Mouse (Mus musculus) MEL (cell line): ENCODE results near the gene Smc5. TPM values are rescaled to one million over a fixed set of nuclear protein-coding genes. Genes with fewer than 3 reads are reported as not detected.

ENCODE experiments used
- DNase-seq: peaks from one replicate; pipeline ENCODE4 v3.0.0; 2011; ENCODE audit warnings: low read depth, low spot score
- H3K27ac ChIP-seq: 2 replicates; pipeline ENCODE4 v1.5.1; 2012; ENCODE audit warnings: low read depth, mild to moderate bottlenecking, control low read depth, low read length, moderate library complexity; ENCODE audit not compliant: control insufficient read depth
- H3K27me3 ChIP-seq, 2 experiments: fragments of 150-350 bp in 1 of 2; sonication (generic) in 1 of 2; 2 replicates each; pipeline ENCODE4 v1.6.1; 2012; ENCODE audit warnings: low read length in 2 of 2, mild to moderate bottlenecking in 2 of 2, improper control_type of control experiment in 1 of 2, moderate library complexity in 1 of 2; ENCODE audit not compliant: insufficient read depth in 2 of 2, control insufficient read depth in 1 of 2
- H3K36me3 ChIP-seq, 2 experiments: 2 replicates each; pipeline ENCODE4 v1.6.1; 2012 to 2014; ENCODE audit warnings: low read length in 2 of 2, improper control_type of control experiment in 1 of 2, inconsistent platforms in 1 of 2, mild to moderate bottlenecking in 1 of 2; ENCODE audit not compliant: insufficient read depth in 2 of 2, control insufficient read depth in 1 of 2
- H3K4me1 ChIP-seq, 2 experiments: fragments of 150-350 bp in 1 of 2; sonication (generic) in 1 of 2; 2 replicates each; pipeline ENCODE4 v1.6.1; 2012; ENCODE audit warnings: low read length in 2 of 2, improper control_type of control experiment in 1 of 2, mild to moderate bottlenecking in 1 of 2; ENCODE audit not compliant: insufficient read depth in 2 of 2, control insufficient read depth in 1 of 2
- H3K4me3 ChIP-seq, 2 experiments: fragments of 150-350 bp in 1 of 2; sonication (generic) in 1 of 2; 2 replicates each; pipeline ENCODE4 v1.5.1; 2012; ENCODE audit warnings: low read depth in 2 of 2, low read length in 2 of 2, mild to moderate bottlenecking in 2 of 2, moderate library complexity in 2 of 2, control low read depth in 1 of 2, improper control_type of control experiment in 1 of 2; ENCODE audit not compliant: control insufficient read depth in 1 of 2, insufficient read depth in 1 of 2
- H3K79me2 ChIP-seq: 2 replicates; pipeline ENCODE4 v1.6.1; 2012; ENCODE audit warnings: mild to moderate bottlenecking, low read length, moderate library complexity; ENCODE audit not compliant: control insufficient read depth, poor library complexity, insufficient read depth
- H3K9ac ChIP-seq: 2 replicates; pipeline ENCODE4 v1.6.1; 2012; ENCODE audit warnings: low read depth, mild to moderate bottlenecking, control low read depth, low read length, moderate library complexity; ENCODE audit not compliant: control insufficient read depth, poor library complexity, severe bottlenecking
- H3K9me3 ChIP-seq: fragments of 150-350 bp; sonication (generic); replicated peaks from 2 replicates; pipeline ENCODE4 v1.6.1; 2012; ENCODE audit warnings: mild to moderate bottlenecking, low read length, improper control_type of control experiment, moderate library complexity; ENCODE audit not compliant: insufficient read depth
- CHD2 ChIP-seq: IDR thresholded peaks from 2 replicates; pipeline ENCODE4 v1.6.1; 2011; ENCODE audit warnings: low read length, improper control_type of control experiment
- ELF1 ChIP-seq: IDR thresholded peaks from 2 replicates; pipeline ENCODE4 v1.6.1; 2014; ENCODE audit warnings: low read depth, mild to moderate bottlenecking, inconsistent platforms, low read length, improper control_type of control experiment, moderate library complexity
- EP300 ChIP-seq, 2 experiments: IDR thresholded peaks; 2 replicates each; pipeline ENCODE4 v1.6.1; 2011; ENCODE audit warnings: improper control_type of control experiment in 2 of 2, low read length in 2 of 2, low read depth in 1 of 2, mild to moderate bottlenecking in 1 of 2
- ETS1 ChIP-seq: IDR thresholded peaks from 2 replicates; pipeline ENCODE4 v1.6.1; 2012; ENCODE audit warnings: low read depth, mild to moderate bottlenecking, inconsistent platforms, low read length, improper control_type of control experiment, moderate library complexity
- HCFC1 ChIP-seq: IDR thresholded peaks from 2 replicates; pipeline ENCODE4 v1.6.1; 2012; ENCODE audit warnings: low read depth, mild to moderate bottlenecking, inconsistent platforms, low read length, improper control_type of control experiment, moderate library complexity
- JUND ChIP-seq: IDR thresholded peaks from 2 replicates; pipeline ENCODE4 v1.6.1; 2011; ENCODE audit warnings: low read depth, mild to moderate bottlenecking, improper control_type of control experiment, low read length
- KAT2A ChIP-seq: conservative IDR thresholded peaks from 2 replicates; pipeline ENCODE4 v1.6.1; 2012; ENCODE audit warnings: low read depth, low read length, improper control_type of control experiment, inconsistent platforms
- MAFK ChIP-seq: IDR thresholded peaks from 2 replicates; pipeline ENCODE4 v1.6.1; 2011; ENCODE audit warnings: low read depth, mild to moderate bottlenecking, low read length, improper control_type of control experiment, borderline replicate concordance
- MAX ChIP-seq: IDR thresholded peaks from 2 replicates; pipeline ENCODE4 v1.6.1; 2011; ENCODE audit warnings: low read length, improper control_type of control experiment
- MAZ ChIP-seq: IDR thresholded peaks from 2 replicates; pipeline ENCODE4 v1.6.1; 2012; ENCODE audit warnings: low read depth, mild to moderate bottlenecking, inconsistent platforms, low read length, improper control_type of control experiment
- MYB ChIP-seq: IDR thresholded peaks from 2 replicates; pipeline ENCODE4 v1.6.1; 2011; ENCODE audit warnings: mild to moderate bottlenecking, low read depth, low read length, improper control_type of control experiment
- NELFE ChIP-seq: IDR thresholded peaks from 2 replicates; pipeline ENCODE4 v1.6.1; 2011; ENCODE audit warnings: low read depth, low read length, improper control_type of control experiment
- NRF1 ChIP-seq: IDR thresholded peaks from 2 replicates; pipeline ENCODE4 v1.6.1; 2014; ENCODE audit warnings: low read depth, mild to moderate bottlenecking, inconsistent platforms, low read length, improper control_type of control experiment, moderate library complexity; ENCODE audit not compliant: poor library complexity, insufficient read depth, severe bottlenecking
- POLR2AphosphoS2 ChIP-seq: IDR thresholded peaks from 2 replicates; pipeline ENCODE4 v1.6.1; 2011; ENCODE audit warnings: low read length, improper control_type of control experiment
- POLR2AphosphoS5 ChIP-seq: IDR thresholded peaks from 2 replicates; pipeline ENCODE4 v1.6.1; 2012; ENCODE audit warnings: low read depth, borderline replicate concordance, mild to moderate bottlenecking, inconsistent platforms, low read length, moderate library complexity, mixed read lengths
- RAD21 ChIP-seq: IDR thresholded peaks from 2 replicates; pipeline ENCODE4 v1.6.1; 2011; ENCODE audit warnings: mild to moderate bottlenecking, low read depth, low read length, improper control_type of control experiment
- SMC3 ChIP-seq: IDR thresholded peaks from 2 replicates; pipeline ENCODE4 v1.6.1; 2011; ENCODE audit warnings: low read depth, low read length, improper control_type of control experiment
- TAL1 ChIP-seq: IDR thresholded peaks from 2 replicates; pipeline ENCODE4 v1.6.1; 2012; ENCODE audit warnings: mild to moderate bottlenecking, inconsistent platforms, low read length, moderate library complexity, mixed read lengths
- TCF12 ChIP-seq: IDR thresholded peaks from 2 replicates; pipeline ENCODE4 v1.6.1; 2014; ENCODE audit warnings: low read depth, mild to moderate bottlenecking, inconsistent platforms, low read length, improper control_type of control experiment, moderate library complexity
- USF2 ChIP-seq, 2 experiments: IDR thresholded peaks; 2 replicates each; pipeline ENCODE4 v1.6.1; 2011 to 2012; ENCODE audit warnings: improper control_type of control experiment in 2 of 2, low read length in 2 of 2, borderline replicate concordance in 1 of 2, inconsistent platforms in 1 of 2, low read depth in 1 of 2, mild to moderate bottlenecking in 1 of 2; ENCODE audit not compliant: insufficient read depth in 1 of 2
- ZKSCAN1 ChIP-seq: IDR thresholded peaks from 2 replicates; pipeline ENCODE4 v1.6.1; 2012; ENCODE audit warnings: low read depth, mild to moderate bottlenecking, inconsistent platforms, low read length, improper control_type of control experiment, moderate library complexity
- ZMIZ1 ChIP-seq: IDR thresholded peaks from 2 replicates; pipeline ENCODE4 v1.6.1; 2012; ENCODE audit warnings: low read depth, mild to moderate bottlenecking, inconsistent platforms, low read length, improper control_type of control experiment, moderate library complexity
- polyA plus RNA-seq, 2 experiments: library from polyadenylated mRNA; stranded (reverse) in 1 of 2; unstranded in 1 of 2; fragments of >175 nt in 1 of 2; fragments of >200 nt in 1 of 2; gene quantifications; 2 replicates each; pipeline versions ENCODE4 v1.2.1 to v1.2.4; 2012; ENCODE audit warnings: low replicate concordance in 2 of 2, low read depth in 1 of 2; ENCODE audit not compliant: insufficient read length in 2 of 2, insufficient read depth in 1 of 2, missing spikeins in 1 of 2
- total RNA-seq: library from RNA; depleted of rRNA; stranded (reverse); fragments of 300-350 nt; gene quantifications from 2 replicates; pipeline ENCODE4 v1.2.3, GENCODE M21; 2012

Smc5 gene
- total and polyA plus RNA-seq, 3 experiments = 29.9 to 77.3 (median 36.8) TPM

- no peaks in the 10 kb centered on the region for H3K4me1 ChIP-seq
- H3K27me3 ChIP-seq = no peaks in the 10 kb centered on the region
- no peaks in the 10 kb centered on the region for H3K9me3 ChIP-seq
- H3K36me3 ChIP-seq = no peaks in the 10 kb centered on the region
- no peak overlapping the region for H3K27ac ChIP-seq
- no peak overlapping the region for H3K9ac ChIP-seq
- no peak overlapping the region for H3K4me3 ChIP-seq
- DNase-seq = no peak
- no peak for TF ChIP-seq JUND
- no peak for TF ChIP-seq ZKSCAN1
- TF ChIP-seq POLR2AphosphoS2 = no peak
- TF ChIP-seq USF2 (IDR thresholded peaks at IDR 0.05; ENCODE audit: borderline replicate concordance in 1 of 2, insufficient read depth in 1 of 2, low read depth in 1 of 2, low read length in 2 of 2) = no peak
- no peak for TF ChIP-seq HCFC1
- no peak for TF ChIP-seq EP300 (IDR thresholded peaks at IDR 0.05; ENCODE audit: low read depth in 1 of 2, low read length in 2 of 2)
- no peak for TF ChIP-seq CHD2
- TF ChIP-seq ZMIZ1 = no peak
- TF ChIP-seq TCF12 = no peak
- TF ChIP-seq KAT2A = no peak
- no peak for TF ChIP-seq NRF1
- no peak for TF ChIP-seq MAZ
- no peak for TF ChIP-seq ETS1
- TF ChIP-seq ELF1 = no peak
- TF ChIP-seq RAD21 = no peak
- TF ChIP-seq NELFE = no peak
- TF ChIP-seq TAL1 = no peak
- TF ChIP-seq MAX = no peak
- no peaks in the 10 kb centered on the region for H3K79me2 ChIP-seq
Measured at GRCm38 (mm10) chr19:23281911-23282660, 8.4 kb upstream of the Smc5 start.

- DNase-seq = no peak
- no peaks in the 10 kb centered on the region for H3K27me3 ChIP-seq
- no peak overlapping the region; the same call in 1 of the 2 replicates for H3K27ac ChIP-seq
- peaks cover 0 to 9% of the 10 kb centered on the region in 2 experiments; a peak in 2 of 4 replicates for H3K36me3 ChIP-seq
- H3K9ac ChIP-seq = peak overlapping the region; percentile 19
- TF ChIP-seq TCF12 (no peak), MYB (no peak), SMC3 (no peak), ETS1 (no peak), MAFK (no peak), POLR2AphosphoS5 (no peak)
- H3K4me3 ChIP-seq = peak overlapping the region; percentile 27 to 100; a peak in 3 of 4 replicates
- H3K4me1 ChIP-seq = peaks cover 0 to 4% of the 10 kb centered on the region in 2 experiments; a peak in 3 of 4 replicates
- peaks cover 27% of the 10 kb centered on the region for H3K79me2 ChIP-seq
- H3K9me3 ChIP-seq = no peaks in the 10 kb centered on the region
Measured at GRCm38 (mm10) chr19:23274054-23274724, 492 bp upstream of the Smc5 start.
